Mouse (Mus musculus) thymus, adult 2 months (tissue): ENCODE results near the gene Tmem102.

Experiments
- CTCF ChIP-seq: fragments of 200-500 bp; IDR thresholded peaks from 2 replicates; pipeline ENCODE4 v1.5.1; 2012; ENCODE audit warnings: mild to moderate bottlenecking, control low read depth, low read length, moderate library complexity, borderline replicate concordance; ENCODE audit not compliant: control insufficient read depth, poor library complexity, insufficient read depth; ENCODE audit errors: extremely low read depth
- POLR2A ChIP-seq: fragments of 200-500 bp; IDR thresholded peaks from 2 replicates; pipeline ENCODE4 v1.6.1; 2012; ENCODE audit warnings: mild to moderate bottlenecking, low read length, control low read depth, moderate library complexity; ENCODE audit not compliant: control insufficient read depth, poor library complexity, insufficient read depth; ENCODE audit errors: extremely low read depth

DNA sequence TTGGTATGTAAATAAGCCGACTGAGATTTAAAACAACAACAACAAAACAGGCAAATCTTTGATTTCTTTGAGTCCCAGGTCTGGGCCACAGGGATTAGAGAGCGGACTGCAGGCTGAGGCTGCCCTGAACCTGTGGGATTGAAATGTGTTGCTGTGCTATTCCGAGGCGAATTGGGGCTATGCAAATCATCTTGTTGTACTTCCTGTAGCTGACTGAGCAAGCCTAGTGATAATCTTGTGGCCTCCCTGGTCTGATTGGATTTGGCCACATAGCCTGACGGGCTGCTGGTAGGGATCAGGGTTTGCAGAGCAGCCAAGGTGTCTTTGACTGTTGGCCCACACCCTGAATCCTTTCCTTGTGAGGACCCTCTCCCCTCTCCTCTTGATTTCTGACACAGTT, 30.5 kb downstream of the Tmem102 start:
- TF ChIP-seq CTCF = no peak
- no peak for TF ChIP-seq POLR2A
